17 mouse cellular contexts compared by ENCODE assay signal in the genomic region with DNA sequence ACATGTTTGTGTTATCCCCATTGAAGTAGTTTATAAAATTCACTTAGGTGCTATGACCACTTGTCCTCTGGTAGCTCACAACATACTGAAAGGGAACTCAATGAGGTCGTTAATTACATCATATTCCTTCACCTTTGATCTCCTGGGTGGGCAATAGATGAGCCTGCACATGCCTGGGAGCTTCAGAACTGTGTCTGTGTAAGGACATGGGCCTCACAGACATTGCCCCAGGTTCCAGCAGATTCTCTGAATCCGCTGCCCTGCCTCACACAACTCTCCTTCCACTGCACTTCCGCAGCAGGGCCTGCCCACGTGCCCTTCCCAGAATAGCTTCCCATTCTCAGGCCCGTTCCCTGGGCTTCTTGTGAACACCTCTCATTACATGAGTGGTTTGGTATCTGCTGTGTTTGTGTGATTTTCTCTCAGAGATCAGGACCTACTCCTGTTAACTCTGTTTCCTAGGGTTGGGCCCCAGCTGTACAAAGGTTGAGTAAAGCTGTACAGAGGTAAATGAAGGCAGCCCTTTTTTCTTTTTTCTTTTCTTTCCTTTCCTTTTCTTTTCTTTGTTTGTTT. TPM values are rescaled to one million over a fixed set of nuclear protein-coding genes. Genes with fewer than 3 reads are reported as not detected.
DNase-seq lines count a peak whose midpoint lies in the region; ATAC-seq and TF ChIP-seq lines count a peak whose summit lies in the region.
"Had no signal": no experiment of that assay in that cellular context is flagged by ENCODE, and none has a peak within 500 bp of the region (broad histone marks: within the 10 kb centered on the region; RNA-seq: fewer than 3 reads in every experiment).

No protein-coding gene starts in this region.

- peak; percentile 6 for DNase-seq in lung, postnatal 36 days
- no peak for DNase-seq in lung, postnatal 25 days (ENCODE audit: low spot score)
- peak; percentile 7 to 32 for DNase-seq in heart, adult 9 months (ENCODE audit: low spot score in 2 of 2)
- DNase-seq in retina, postnatal 1 day: no peak
- DNase-seq: cerebellum, adult 11-12 months; gastrocnemius, postnatal 25 days; kidney, adult 9 months; lung, postnatal 4 days; midbrain, embryonic 14.5 days; thymus, postnatal 36 days had no signal

- WGBS in heart, embryonic 15.5 days: 53% methylated on average over 5 of the region's 5 CpGs
- 51% methylated on average over 5 of the region's 5 CpGs for WGBS in olfactory bulb, adult 2 months
- 86% methylated on average over 5 of the region's 5 CpGs for WGBS in kidney, embryonic 16.5 days

- TF ChIP-seq POLR2A in olfactory bulb, adult 2 months (IDR thresholded peaks at IDR 0.05; ENCODE audit: insufficient read depth, low read depth, low read length): no peak

- no peak for TF ChIP-seq CTCF in olfactory bulb, adult 2 months (IDR thresholded peaks at IDR 0.05; ENCODE audit: insufficient read depth, low read depth, low read length)

- H3K9me3 ChIP-seq in heart, embryonic 15.5 days (replicated peaks): no peaks in the 10 kb centered on the region
- no peaks in the 10 kb centered on the region for H3K9me3 ChIP-seq in kidney, embryonic 16.5 days (ENCODE audit: low read length)
- H3K9me3 ChIP-seq: hindbrain, embryonic 15.5 days had no signal

- peaks cover 18% of the 10 kb centered on the region for H3K4me1 ChIP-seq in heart, embryonic 15.5 days (replicated peaks)
- H3K4me1 ChIP-seq in olfactory bulb, adult 2 months (ENCODE audit: control insufficient read depth, insufficient read depth, low read length): peaks cover 11% of the 10 kb centered on the region
- H3K4me1 ChIP-seq in kidney, embryonic 16.5 days (ENCODE audit: insufficient read depth, low read length): no peaks in the 10 kb centered on the region

- H3K9ac ChIP-seq in heart, embryonic 15.5 days: no peak overlapping the region
- no peak overlapping the region for H3K9ac ChIP-seq in kidney, embryonic 16.5 days (replicated peaks; ENCODE audit: low read length)
- H3K9ac ChIP-seq: hindbrain, embryonic 15.5 days had no signal

- H3K27me3 ChIP-seq in heart, embryonic 15.5 days: no peaks in the 10 kb centered on the region
- no peaks in the 10 kb centered on the region for H3K27me3 ChIP-seq in kidney, embryonic 16.5 days (ENCODE audit: insufficient read depth, low read length)
- H3K27me3 ChIP-seq: hindbrain, embryonic 15.5 days had no signal

- ATAC-seq in heart, embryonic 15.5 days (replicated peaks; ENCODE audit: insufficient number of reproducible peaks, insufficient read depth, low FRiP score, low read depth): peak; percentile 82
- no peak for ATAC-seq in kidney, embryonic 16.5 days (ENCODE audit: low FRiP score, low TSS enrichment)
- ATAC-seq: activated CD4-positive, CD25-positive, alpha-beta regulatory T cell, adult 4 months; forebrain, embryonic 14.5 days had no signal

- no peak overlapping the region for H3K4me3 ChIP-seq in heart, embryonic 15.5 days
- H3K4me3 ChIP-seq in olfactory bulb, adult 2 months (ENCODE audit: insufficient read depth, low read depth, low read length): no peak overlapping the region
- H3K4me3 ChIP-seq in kidney, embryonic 16.5 days (ENCODE audit: low read length): no peak overlapping the region
- H3K4me3 ChIP-seq: hindbrain, embryonic 15.5 days had no signal

- peak overlapping the region; percentile 70 for H3K27ac ChIP-seq in heart, embryonic 15.5 days
- H3K27ac ChIP-seq in olfactory bulb, adult 2 months (ENCODE audit: insufficient read depth, low read depth, low read length): 0 out of 2 replicates have a peak overlapping the region, but pooled peaks have one; percentile 4
- H3K27ac ChIP-seq in kidney, embryonic 16.5 days (ENCODE audit: low read length): no peak overlapping the region
- H3K27ac ChIP-seq: hindbrain, embryonic 15.5 days had no signal

- H3K4me2 ChIP-seq in heart, embryonic 15.5 days: no peak overlapping the region
- H3K4me2 ChIP-seq in kidney, embryonic 16.5 days (replicated peaks; ENCODE audit: low read depth, low read length): no peak overlapping the region
- H3K4me2 ChIP-seq: hindbrain, embryonic 15.5 days had no signal

- H3K36me3 ChIP-seq in heart, embryonic 15.5 days: no peaks in the 10 kb centered on the region
- H3K36me3 ChIP-seq in kidney, embryonic 16.5 days (ENCODE audit: insufficient read depth, low read length): 0 out of 2 replicates have a peak, but pooled peaks cover 3% of the 10 kb centered on the region
- H3K36me3 ChIP-seq: hindbrain, embryonic 15.5 days had no signal

RNA-seq across cellular contexts. Expression of a gene that starts 50.7 kb away (rescaled TPM):
- 0.39 and 1.9 TPM in 2 replicates for polyA plus RNA-seq in heart, embryonic 15.5 days (2015; fragmentation: Nextera tagmentation; extraction: Ambion mirVana)
- polyA plus RNA-seq in olfactory bulb, adult 2 months (2012; ENCODE audit: insufficient read depth, insufficient read length, low replicate concordance, missing spikeins): not detected in 2 replicates
- polyA plus RNA-seq in kidney, embryonic 16.5 days (2015; fragmentation: Nextera tagmentation; extraction: Ambion mirVana): 0.19 and 0.75 TPM in 2 replicates
- polyA plus RNA-seq: activated CD4-positive, CD25-positive, alpha-beta regulatory T cell, adult 4 months; forebrain, embryonic 14.5 days; liver, adult 2 months had no signal

Comparison
In these comparisons a context has a peak if more than half of its experiments do, and no peak if none do; other contexts are left out.
1. DNase-seq: peak in lung, postnatal 36 days (single experiment) and heart, adult 9 months (2 of 2); none in lung, postnatal 25 days (single experiment) and retina, postnatal 1 day (single experiment).